Mouse (Mus musculus): ENCODE results near the gene Nucks1. TPM values are rescaled to one million over a fixed set of nuclear protein-coding genes. Genes with fewer than 3 reads are reported as not detected.

The Nucks1 gene
- polyA plus RNA-seq, 1 experiment from 2014 or later, result 38.4 TPM

DNA sequence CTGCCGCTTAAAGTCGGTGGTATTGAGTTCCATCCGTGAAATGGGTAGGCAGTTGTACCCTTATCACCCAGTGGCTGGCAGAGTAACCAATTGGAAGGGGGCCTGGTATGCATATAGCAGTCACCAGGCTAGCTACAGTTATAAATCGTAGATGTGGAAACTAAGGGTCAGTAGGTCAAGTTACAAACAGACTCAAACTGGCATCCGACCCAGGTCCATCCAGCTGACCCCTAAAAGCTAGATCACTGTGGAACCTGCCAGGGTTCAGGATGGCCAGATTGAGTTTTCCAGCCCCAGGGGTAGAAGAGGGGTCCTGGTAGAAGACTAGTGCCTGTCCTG is 60.0 kb downstream of the Nucks1 start:
- WGBS, result 34% methylated on average over 5 of the region's 5 CpGs
- no peak for DNase-seq (ENCODE audit: low spot score)
- Histone ChIP-seq H3K4me2 (replicated peaks) (no peak overlapping the region), H3K4me1 (replicated peaks; ENCODE audit: control insufficient read depth, insufficient read depth, low read length) (peaks cover 15% of the 10 kb centered on the region; the same call in 1 of the 2 replicates), H3K4me3 (replicated peaks; ENCODE audit: low read length) (no peak overlapping the region), H3K9me3 (ENCODE audit: control insufficient read depth, low read length) (no peaks in the 10 kb centered on the region), H3K27me3 (ENCODE audit: control insufficient read depth, insufficient read depth, low read length) (peaks cover 3% of the 10 kb centered on the region; the same call in 1 of the 2 replicates), H3K9ac (no peak overlapping the region), H3K27ac (no peak overlapping the region), H3K36me3 (replicated peaks; ENCODE audit: control insufficient read depth, insufficient read depth) (no peaks in the 10 kb centered on the region)
- ATAC-seq (ENCODE audit: low FRiP score), result no peak

DNA sequence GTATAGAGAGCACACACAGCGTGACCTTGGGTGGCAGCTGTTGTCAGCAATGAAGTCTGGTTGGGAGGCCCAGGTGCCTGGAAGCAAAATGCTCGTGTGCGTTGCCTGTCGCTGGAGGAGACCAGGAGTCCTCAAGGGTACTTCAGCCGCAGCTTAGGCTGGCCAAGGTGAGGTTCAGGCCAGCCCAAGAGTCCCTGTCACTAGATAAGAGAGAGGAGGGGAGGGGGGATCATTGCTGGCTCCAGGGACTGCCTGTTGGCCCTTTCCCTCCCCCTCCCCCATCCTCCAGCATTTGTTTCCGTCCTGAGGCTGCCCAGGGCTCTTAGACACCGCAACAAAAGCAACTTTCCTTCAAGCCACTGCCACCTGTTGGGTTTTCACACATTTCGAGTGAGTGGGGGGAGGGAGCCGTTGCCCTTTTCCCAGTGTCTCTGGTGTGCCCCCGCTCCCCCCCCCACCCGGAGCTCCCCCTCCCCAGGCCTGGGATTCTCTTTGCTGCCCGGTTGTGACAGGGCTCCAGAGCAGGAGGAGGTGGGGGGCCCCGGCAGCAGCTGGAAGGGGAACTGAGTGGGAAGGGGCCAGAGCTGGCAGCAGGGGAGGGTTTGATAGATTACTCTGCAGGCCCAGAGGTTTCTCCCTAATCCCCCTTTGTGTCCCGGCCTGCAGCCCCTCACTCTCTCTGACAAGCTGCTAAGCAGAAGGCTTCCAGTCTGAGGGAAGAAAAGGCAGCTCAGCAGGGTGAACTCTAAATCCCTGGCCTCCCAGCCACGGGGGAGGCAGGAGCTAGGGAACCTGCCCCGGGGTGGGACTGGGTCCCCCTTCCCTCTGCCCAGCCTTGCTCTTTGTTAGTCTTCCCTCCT is 60.6 kb downstream of the Nucks1 start:
- DNase-seq (ENCODE audit: low spot score) (no peak), ATAC-seq (ENCODE audit: low FRiP score) (peak; percentile 45)
- H3K4me3 ChIP-seq (replicated peaks; ENCODE audit: low read length), result no peak overlapping the region
- 7% methylated on average over 15 of the region's 16 CpGs for WGBS
- 0 out of 2 replicates have a peak, but pooled peaks cover 3% of the 10 kb centered on the region for H3K27me3 ChIP-seq (ENCODE audit: control insufficient read depth, insufficient read depth, low read length)
- H3K9ac ChIP-seq, result no peak overlapping the region
- peak overlapping the region; percentile 51 for H3K27ac ChIP-seq
- H3K36me3 ChIP-seq (replicated peaks; ENCODE audit: control insufficient read depth, insufficient read depth), result no peaks in the 10 kb centered on the region
- no peak overlapping the region; the same call in 1 of the 2 replicates for H3K4me2 ChIP-seq (replicated peaks)
- H3K4me1 ChIP-seq (replicated peaks; ENCODE audit: control insufficient read depth, insufficient read depth, low read length), result peaks cover 15% of the 10 kb centered on the region; the same call in 1 of the 2 replicates
- no peaks in the 10 kb centered on the region for H3K9me3 ChIP-seq (ENCODE audit: control insufficient read depth, low read length)

DNA sequence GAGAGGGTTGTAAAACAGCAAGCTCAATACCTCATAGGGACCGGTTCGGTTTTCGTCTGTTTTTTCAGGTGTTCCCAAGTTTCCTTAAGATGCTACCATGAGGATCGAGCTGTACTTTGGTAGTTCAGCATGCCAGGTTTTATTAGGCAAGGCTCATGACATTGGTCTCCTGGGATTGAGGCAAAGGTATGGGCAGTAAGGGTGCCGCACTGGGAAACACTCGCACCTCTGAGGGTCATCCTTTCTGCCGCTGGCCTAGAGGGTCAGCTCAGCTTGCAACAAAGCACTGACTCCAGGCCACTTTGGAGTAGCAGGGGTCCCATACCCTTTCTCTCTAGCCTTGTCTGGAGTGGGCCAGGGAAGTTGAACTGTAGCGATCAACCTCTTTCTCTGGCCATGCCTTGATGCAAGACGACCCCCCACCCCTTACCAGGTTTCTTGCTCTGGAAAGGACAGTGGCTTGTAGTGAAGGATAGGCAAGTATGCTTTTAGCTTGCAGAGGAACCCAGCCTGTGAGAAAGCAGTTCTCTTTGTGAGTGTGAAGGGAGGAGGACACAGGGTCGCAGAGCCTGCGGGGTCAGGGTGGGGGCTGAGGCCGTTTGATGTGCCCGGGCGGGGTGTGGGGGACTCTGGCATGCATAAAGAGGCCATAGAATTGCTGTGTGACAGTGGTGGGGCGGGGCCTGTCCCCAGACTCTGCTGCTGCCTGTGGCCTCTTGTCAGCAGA is 61.6 kb downstream of the Nucks1 start:
- Histone ChIP-seq H3K27ac (peak overlapping the region; percentile 51), H3K4me1 (replicated peaks; ENCODE audit: control insufficient read depth, insufficient read depth, low read length) (peaks cover 15% of the 10 kb centered on the region; the same call in 1 of the 2 replicates), H3K4me2 (replicated peaks) (no peak overlapping the region), H3K27me3 (ENCODE audit: control insufficient read depth, insufficient read depth, low read length) (0 out of 2 replicates have a peak, but pooled peaks cover 3% of the 10 kb centered on the region), H3K4me3 (replicated peaks; ENCODE audit: low read length) (no peak overlapping the region), H3K36me3 (replicated peaks; ENCODE audit: control insufficient read depth, insufficient read depth) (no peaks in the 10 kb centered on the region), H3K9ac (no peak overlapping the region), H3K9me3 (ENCODE audit: control insufficient read depth, low read length) (no peaks in the 10 kb centered on the region)
- DNase-seq (ENCODE audit: low spot score) (no peak), ATAC-seq (ENCODE audit: low FRiP score) (peak; percentile 41)
- 6% methylated on average over 15 of the region's 15 CpGs for WGBS

DNA sequence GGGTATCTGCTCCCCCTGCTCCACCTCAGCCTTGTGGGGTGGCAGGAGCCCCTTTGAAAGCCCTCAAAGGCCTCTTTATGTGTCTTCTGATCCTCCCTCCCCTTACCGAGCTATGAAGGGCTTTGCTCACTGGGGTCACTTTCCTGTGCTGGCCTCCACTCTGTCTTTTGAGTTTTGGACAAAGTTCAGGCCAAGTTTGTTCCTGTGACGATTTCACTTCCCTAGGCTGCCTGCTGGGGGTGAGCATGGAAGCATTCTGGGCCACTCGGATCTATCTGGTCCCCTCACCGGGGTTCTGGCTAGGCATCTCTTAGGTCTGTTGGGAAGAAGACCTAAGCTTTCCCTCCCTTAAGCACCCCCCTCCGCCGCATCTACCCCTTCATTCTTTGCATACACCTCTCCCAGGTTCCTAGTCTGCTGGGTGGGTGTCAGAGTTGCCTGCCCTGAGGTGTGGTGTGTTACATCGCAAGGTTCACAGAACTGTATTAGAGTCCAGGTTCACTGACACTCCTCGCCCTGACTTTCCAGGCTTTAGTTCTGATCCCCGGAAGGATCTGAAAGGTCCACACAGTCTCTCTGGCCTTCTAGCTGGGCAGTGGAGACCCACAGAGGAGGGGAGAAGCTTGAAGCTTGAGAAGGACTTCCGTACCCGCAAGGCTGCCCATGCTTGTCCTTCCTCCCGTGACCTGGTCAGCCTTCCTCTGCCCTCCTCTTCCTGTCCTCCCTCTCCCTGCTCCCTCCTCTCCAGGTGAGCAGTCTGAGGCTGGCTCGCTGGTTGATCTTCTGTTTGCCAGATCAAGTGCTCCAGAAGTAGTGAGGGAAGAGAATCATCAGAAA is 62.4 kb downstream of the Nucks1 start:
- no peak overlapping the region for H3K4me3 ChIP-seq (replicated peaks; ENCODE audit: low read length)
- no peak overlapping the region for H3K9ac ChIP-seq
- no peak overlapping the region for H3K27ac ChIP-seq
- H3K27me3 ChIP-seq (ENCODE audit: control insufficient read depth, insufficient read depth, low read length), result 0 out of 2 replicates have a peak, but pooled peaks cover 3% of the 10 kb centered on the region
- H3K9me3 ChIP-seq (ENCODE audit: control insufficient read depth, low read length), result no peaks in the 10 kb centered on the region
- no peaks in the 10 kb centered on the region for H3K36me3 ChIP-seq (replicated peaks; ENCODE audit: control insufficient read depth, insufficient read depth)
- H3K4me1 ChIP-seq (replicated peaks; ENCODE audit: control insufficient read depth, insufficient read depth, low read length), result peaks cover 15% of the 10 kb centered on the region; the same call in 1 of the 2 replicates
- DNase-seq (ENCODE audit: low spot score), result no peak
- ATAC-seq (ENCODE audit: low FRiP score), result no peak
- WGBS, result 13% methylated on average over 13 of the region's 13 CpGs
- H3K4me2 ChIP-seq (replicated peaks), result no peak overlapping the region

DNA sequence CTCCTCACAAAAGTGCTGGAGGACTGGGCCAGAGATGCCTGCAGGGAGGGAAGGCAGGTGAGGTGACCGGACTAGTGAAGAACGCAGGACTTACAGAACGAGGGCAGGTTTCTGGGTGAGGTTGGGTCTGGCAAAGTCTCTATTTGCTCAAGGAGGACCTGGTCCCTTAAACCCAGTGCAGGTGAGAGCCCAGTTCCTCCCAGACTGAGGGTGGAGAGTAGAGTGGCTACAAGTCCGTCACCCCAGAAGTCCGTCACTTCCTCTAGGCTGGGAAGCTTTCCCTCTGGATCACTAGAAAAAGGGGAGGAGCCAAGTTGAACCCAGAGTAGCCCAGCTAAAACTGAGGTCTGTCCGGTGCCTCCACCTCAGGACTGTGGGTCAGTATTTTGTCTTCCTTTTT is 63.7 kb downstream of the Nucks1 start:
- H3K9ac ChIP-seq, result no peak overlapping the region
- no peak overlapping the region for H3K27ac ChIP-seq
- peaks cover 15% of the 10 kb centered on the region; the same call in 1 of the 2 replicates for H3K4me1 ChIP-seq (replicated peaks; ENCODE audit: control insufficient read depth, insufficient read depth, low read length)
- DNase-seq (ENCODE audit: low spot score) (no peak), ATAC-seq (ENCODE audit: low FRiP score) (no peak)
- no peaks in the 10 kb centered on the region for H3K36me3 ChIP-seq (replicated peaks; ENCODE audit: control insufficient read depth, insufficient read depth)
- 0 out of 2 replicates have a peak, but pooled peaks cover 3% of the 10 kb centered on the region for H3K27me3 ChIP-seq (ENCODE audit: control insufficient read depth, insufficient read depth, low read length)
- no peak overlapping the region for H3K4me3 ChIP-seq (replicated peaks; ENCODE audit: low read length)
- WGBS, result 83% methylated on average over 6 of the region's 6 CpGs
- no peaks in the 10 kb centered on the region for H3K9me3 ChIP-seq (ENCODE audit: control insufficient read depth, low read length)
- H3K4me2 ChIP-seq (replicated peaks), result no peak overlapping the region

DNA sequence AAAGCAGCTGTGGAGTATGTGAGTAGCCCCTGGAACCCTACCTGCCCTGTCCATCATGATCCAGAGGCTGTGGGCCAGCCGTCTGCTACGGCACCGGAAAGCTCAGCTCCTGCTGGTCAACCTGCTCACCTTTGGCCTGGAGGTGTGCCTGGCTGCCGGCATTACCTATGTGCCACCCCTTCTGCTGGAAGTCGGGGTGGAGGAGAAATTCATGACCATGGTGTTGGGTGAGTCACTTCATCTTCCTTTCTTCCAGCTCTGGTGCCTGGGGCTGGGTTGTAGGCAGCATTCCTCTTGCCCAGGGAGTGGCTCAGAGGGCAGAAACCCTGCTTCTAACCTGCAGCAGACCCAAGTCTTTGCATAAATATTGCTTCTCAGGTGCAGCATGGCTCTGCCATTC is 66.6 kb downstream of the Nucks1 start:
- H3K4me3 ChIP-seq (replicated peaks; ENCODE audit: low read length), result no peak overlapping the region
- H3K9ac ChIP-seq, result no peak overlapping the region
- no peak for DNase-seq (ENCODE audit: low spot score)
- no peak overlapping the region for H3K27ac ChIP-seq
- no peak overlapping the region for H3K4me2 ChIP-seq (replicated peaks)
- WGBS, result 80% methylated on average over 5 of the region's 5 CpGs
- peaks cover 5% of the 10 kb centered on the region; the same call in 1 of the 2 replicates for H3K4me1 ChIP-seq (replicated peaks; ENCODE audit: control insufficient read depth, insufficient read depth, low read length)
- no peaks in the 10 kb centered on the region for H3K36me3 ChIP-seq (replicated peaks; ENCODE audit: control insufficient read depth, insufficient read depth)
- no peaks in the 10 kb centered on the region for H3K9me3 ChIP-seq (ENCODE audit: control insufficient read depth, low read length)
- no peak for ATAC-seq (ENCODE audit: low FRiP score)
- 0 out of 2 replicates have a peak, but pooled peaks cover 2% of the 10 kb centered on the region for H3K27me3 ChIP-seq (ENCODE audit: control insufficient read depth, insufficient read depth, low read length)

DNA sequence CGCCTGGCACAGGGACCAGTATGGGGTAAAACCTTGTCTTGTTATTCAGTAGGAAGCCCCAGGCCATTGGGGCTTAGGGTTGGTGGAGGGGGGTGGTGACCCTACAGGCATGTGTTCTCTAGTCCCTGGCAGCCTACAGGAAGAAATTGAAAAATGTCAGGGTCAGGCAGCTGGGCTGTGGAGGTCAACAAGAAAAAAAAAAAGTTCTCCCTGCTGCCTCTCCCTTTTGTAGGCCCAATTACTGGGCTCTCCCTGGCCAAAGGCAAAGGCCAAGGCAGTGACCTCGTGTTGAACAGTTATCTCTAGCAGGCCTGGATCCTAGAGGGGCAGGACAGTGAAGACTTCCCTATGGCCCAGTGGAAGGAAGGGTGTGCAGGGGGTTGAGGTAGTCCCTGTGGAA is 70.1 kb downstream of the Nucks1 start:
- no peak overlapping the region for H3K27ac ChIP-seq
- 20% methylated on average over 2 of the region's 2 CpGs for WGBS
- H3K36me3 ChIP-seq (replicated peaks; ENCODE audit: control insufficient read depth, insufficient read depth), result no peaks in the 10 kb centered on the region
- no peak for DNase-seq (ENCODE audit: low spot score)
- ATAC-seq (ENCODE audit: low FRiP score), result no peak
- no peaks in the 10 kb centered on the region for H3K9me3 ChIP-seq (ENCODE audit: control insufficient read depth, low read length)
- no peaks in the 10 kb centered on the region for H3K27me3 ChIP-seq (ENCODE audit: control insufficient read depth, insufficient read depth, low read length)
- H3K4me3 ChIP-seq (replicated peaks; ENCODE audit: low read length), result no peak overlapping the region
- H3K9ac ChIP-seq, result no peak overlapping the region
- no peaks in the 10 kb centered on the region for H3K4me1 ChIP-seq (replicated peaks; ENCODE audit: control insufficient read depth, insufficient read depth, low read length)
- no peak overlapping the region for H3K4me2 ChIP-seq (replicated peaks)

DNA sequence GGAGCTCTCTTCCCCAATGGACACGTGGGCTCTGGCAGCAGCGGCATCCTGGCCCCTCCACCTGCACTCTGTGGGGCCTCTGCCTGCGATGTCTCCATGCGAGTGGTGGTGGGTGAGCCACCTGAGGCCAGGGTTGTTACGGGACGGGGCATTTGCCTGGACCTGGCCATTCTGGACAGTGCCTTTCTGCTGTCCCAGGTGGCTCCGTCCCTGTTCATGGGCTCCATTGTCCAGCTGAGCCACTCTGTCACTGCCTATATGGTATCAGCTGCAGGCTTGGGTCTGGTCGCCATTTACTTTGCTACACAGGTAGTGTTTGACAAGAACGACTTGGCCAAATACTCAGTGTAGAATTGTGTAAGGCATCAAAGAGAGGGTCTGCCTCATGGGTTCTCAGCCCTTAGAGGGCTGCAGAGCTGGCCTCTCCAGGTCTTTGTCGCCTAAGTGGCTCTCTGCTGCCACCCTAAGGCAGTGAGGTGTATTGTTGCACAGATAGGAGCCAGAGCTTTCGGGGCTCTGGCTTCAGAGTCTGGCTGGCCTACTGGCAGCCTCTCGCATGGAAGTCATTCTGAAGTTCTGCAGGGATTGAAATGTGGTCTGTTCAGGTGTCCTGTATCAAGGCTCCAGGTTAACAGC is 71.2 kb downstream of the Nucks1 start:
- Histone ChIP-seq H3K9me3 (ENCODE audit: control insufficient read depth, low read length) (no peaks in the 10 kb centered on the region), H3K27ac (no peak overlapping the region), H3K4me3 (replicated peaks; ENCODE audit: low read length) (no peak overlapping the region), H3K4me2 (replicated peaks) (no peak overlapping the region), H3K27me3 (ENCODE audit: control insufficient read depth, insufficient read depth, low read length) (no peaks in the 10 kb centered on the region), H3K36me3 (replicated peaks; ENCODE audit: control insufficient read depth, insufficient read depth) (no peaks in the 10 kb centered on the region), H3K4me1 (replicated peaks; ENCODE audit: control insufficient read depth, insufficient read depth, low read length) (no peaks in the 10 kb centered on the region), H3K9ac (no peak overlapping the region)
- ATAC-seq (ENCODE audit: low FRiP score) (peak; percentile 73; the same call in 1 of the 2 replicates), DNase-seq (ENCODE audit: low spot score) (peak; percentile 81)
- 50% methylated on average over 12 of the region's 12 CpGs for WGBS

All from hindbrain, embryonic 14.5 days (tissue).